Mouse (Mus musculus) erythroblast, adult 5-6 weeks (primary cell): ENCODE measurements around the gene Rraga. TPM values are rescaled to one million over a fixed set of nuclear protein-coding genes. Genes with fewer than 3 reads are reported as not detected.

Source experiments
- ATAC-seq: replicated peaks from 2 replicates; pipeline ENCODE4 v1.8.0; 2016; ENCODE audit warnings: moderate number of reproducible peaks, mild to moderate bottlenecking, moderate TSS enrichment, inconsistent platforms; ENCODE audit not compliant: poor library complexity, low FRiP score, severe bottlenecking
- total RNA-seq, 2 experiments: library from RNA; stranded (forward) in 1 of 2; stranded (reverse) in 1 of 2; fragments of 150-400 nt in 1 of 2; fragments of 200-764, 138-1000 nt in 1 of 2; gene quantifications; 2 replicates each; pipeline versions ENCODE4 v1.2.3 to v1.2.4; 2015 to 2017; ENCODE audit warnings: low replicate concordance in 2 of 2

Rraga gene
- total RNA-seq (2015; ENCODE audit: low replicate concordance) (15.3 and 15.9 TPM in 2 replicates), total RNA-seq (2017; ENCODE audit: low replicate concordance) (10.1 and 12.1 TPM in 2 replicates)

- ATAC-seq, result peak; percentile 98
Observed at GRCm38 (mm10) chr4:86575283-86575983, at the start of gene Rraga. TSS of gene Rraga (plus strand) at chr4:86575668.

GRCm38 (mm10) chr4:86527162-86528136 is 48.0 kb upstream of the Rraga start:
- ATAC-seq, result no peak

GRCm38 (mm10) chr4:86529161-86529560 is 46.3 kb upstream of the Rraga start:
- no peak for ATAC-seq

GRCm38 (mm10) chr4:86533406-86534090 is 41.9 kb upstream of the Rraga start:
- ATAC-seq, result no peak

GRCm38 (mm10) chr4:86534091-86534481 is 41.4 kb upstream of the Rraga start:
- ATAC-seq, result no peak

GRCm38 (mm10) chr4:86537972-86538371 is 37.5 kb upstream of the Rraga start:
- ATAC-seq, result no peak

DNA sequence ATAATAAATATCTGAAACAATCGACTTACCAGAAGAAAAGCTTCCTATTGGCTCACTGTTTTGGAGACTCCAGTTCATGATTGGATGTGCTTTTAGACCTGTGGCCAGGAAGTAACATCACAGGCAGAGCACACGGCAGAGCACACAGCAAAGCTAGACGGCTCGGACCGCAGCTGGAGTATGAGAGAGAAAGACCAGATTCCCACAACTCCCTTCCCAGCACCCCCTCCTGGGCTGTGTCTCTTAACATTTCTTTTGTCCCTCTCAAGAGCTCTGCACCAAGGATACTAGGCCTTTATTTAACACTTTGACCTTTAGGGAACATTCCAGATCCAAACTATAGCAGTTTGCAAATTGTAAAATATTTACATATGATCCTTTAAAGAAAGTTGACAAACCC is 36.5 kb upstream of the Rraga start:
- no peak for ATAC-seq

GRCm38 (mm10) chr4:86541573-86541972 is 33.9 kb upstream of the Rraga start:
- no peak for ATAC-seq

- no peak for ATAC-seq
Observed at GRCm38 (mm10) chr4:86543999-86544398, 31.5 kb upstream of the Rraga start.

GRCm38 (mm10) chr4:86545615-86546014 is 29.9 kb upstream of the Rraga start:
- no peak for ATAC-seq

DNA sequence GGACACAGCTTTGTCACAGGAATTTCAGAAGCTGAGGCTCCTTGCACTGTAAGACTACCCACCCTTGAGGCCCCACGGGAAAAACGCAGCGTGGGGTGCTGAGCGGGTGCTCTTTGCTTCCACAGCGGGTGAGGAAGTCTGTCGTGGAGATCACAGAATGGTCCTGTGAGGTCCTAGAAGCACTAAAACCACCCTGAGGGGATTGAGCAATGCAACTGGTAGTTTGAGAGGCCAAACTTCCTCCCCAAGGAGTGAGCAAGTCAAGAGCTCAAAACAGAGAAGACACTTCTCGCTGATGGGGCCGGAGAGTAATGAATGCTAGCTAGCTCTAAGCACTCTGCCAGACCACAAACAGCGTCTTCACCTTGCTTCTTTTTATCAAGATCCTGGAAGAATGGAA is 27.1 kb upstream of the Rraga start:
- ATAC-seq, result no peak

- peak; percentile 70; the same call in 1 of the 2 replicates for ATAC-seq
Observed at GRCm38 (mm10) chr4:86555035-86555707, 20.3 kb upstream of the Rraga start.

DNA sequence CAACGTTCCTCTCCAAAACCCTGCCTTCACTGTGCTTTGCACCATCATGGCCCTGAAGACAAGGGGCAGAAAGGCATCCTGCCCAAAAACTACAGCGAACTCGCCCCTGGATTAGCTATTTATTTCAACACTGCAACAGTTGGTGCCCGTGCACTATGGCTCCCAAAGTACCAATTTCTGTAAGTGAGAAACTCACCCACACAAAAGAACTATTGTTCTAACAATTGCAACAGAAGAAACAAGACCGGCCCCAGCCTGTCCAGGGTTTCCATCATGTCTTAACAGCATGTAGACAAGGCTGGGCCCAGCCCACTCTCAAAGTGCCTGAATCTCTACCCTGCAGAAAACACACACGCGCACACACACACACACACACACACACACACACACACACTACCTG is 18.1 kb upstream of the Rraga start:
- no peak for ATAC-seq

DNA sequence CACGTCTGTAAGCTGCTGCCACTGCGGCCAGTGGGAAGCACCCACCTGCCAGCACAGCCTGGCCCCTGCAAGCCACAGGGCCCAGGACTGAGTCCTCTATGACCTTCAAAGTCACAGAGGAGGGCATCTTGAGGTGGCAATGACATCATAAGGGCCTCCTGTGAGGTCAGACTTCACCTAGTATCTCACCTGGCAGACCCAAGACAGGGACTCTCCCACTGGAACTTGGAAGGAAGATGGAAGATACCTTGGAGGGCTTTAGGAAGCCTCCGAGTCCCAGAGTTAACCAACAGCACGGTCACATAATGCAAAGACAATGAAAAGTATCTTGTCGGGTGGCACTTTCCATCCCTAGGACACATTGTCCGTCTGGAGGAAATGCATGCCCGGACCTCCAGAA is 17.2 kb upstream of the Rraga start, which contains the start of gene Saxo1:
Saxo1 (minus strand) TSS at position 101 of the 400 bp plus-strand sequence.
- ATAC-seq, result no peak

DNA sequence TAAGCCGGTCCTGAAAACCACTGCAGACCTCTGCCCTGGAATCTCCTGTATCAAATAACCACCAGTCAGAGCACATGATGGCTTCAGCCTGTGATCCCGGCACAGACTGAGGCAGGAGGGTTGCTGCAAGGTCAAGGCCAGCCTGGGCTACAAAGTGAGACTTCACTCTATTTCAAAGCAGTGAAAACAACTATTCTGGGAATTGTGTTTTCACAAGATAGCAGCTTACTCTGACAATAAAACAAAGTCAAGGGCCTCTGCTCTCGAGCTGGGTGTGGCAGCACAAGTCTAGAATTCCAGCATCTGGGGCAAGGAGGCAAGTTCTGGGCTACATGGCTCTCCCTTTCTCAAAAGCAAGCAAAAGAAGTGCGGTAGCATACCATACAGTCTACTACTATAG is 16.5 kb upstream of the Rraga start:
- no peak for ATAC-seq

DNA sequence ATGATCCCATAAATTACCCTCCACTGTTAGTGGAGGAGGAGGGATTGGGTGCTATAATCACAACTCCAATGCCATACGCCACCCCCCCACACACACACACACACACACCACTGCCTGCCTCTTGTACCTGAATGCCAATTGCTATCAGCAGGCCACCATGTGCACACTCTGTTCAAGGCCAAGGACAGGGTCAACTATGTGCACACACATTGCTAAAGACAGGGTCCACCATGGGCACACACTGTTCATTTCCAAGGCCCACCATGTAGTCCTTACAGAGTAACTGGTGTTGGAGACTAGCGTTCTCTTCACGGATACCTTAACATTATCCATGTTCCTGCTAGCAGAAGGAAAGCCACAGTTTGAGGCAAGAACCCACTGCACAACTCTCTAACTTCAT is 14.4 kb upstream of the Rraga start:
- ATAC-seq, result no peak

DNA sequence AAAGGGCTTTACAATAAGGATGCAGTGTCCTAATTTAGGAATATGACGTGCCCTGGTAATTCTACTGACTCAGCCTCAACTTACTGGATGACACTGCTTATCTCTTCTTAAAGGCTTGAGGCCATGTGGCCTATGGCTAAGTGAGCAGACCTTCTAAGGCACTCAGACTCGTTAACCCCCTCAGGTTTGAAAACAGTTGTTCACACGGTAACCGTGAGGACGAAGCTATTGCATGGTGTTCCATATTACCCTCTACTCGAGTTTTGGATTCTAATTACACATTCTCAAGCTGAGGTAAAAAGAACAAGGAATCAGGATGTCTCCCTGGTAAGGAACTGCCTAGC is 557 bp upstream of the Rraga start:
- ATAC-seq, result peak; percentile 26

DNA sequence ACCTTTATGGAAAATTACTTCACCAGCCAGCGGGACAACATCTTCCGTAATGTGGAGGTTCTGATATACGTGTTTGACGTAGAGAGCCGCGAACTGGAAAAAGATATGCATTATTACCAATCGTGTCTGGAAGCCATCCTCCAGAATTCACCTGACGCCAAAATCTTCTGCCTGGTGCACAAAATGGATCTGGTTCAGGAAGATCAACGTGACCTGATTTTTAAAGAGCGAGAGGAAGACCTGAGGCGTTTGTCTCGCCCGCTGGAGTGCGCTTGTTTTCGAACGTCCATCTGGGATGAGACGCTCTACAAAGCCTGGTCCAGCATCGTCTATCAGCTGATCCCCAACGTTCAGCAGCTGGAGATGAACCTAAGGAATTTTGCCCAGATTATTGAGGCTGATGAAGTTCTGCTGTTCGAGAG is 663 bp downstream of the Rraga start:
- no peak for ATAC-seq

DNA sequence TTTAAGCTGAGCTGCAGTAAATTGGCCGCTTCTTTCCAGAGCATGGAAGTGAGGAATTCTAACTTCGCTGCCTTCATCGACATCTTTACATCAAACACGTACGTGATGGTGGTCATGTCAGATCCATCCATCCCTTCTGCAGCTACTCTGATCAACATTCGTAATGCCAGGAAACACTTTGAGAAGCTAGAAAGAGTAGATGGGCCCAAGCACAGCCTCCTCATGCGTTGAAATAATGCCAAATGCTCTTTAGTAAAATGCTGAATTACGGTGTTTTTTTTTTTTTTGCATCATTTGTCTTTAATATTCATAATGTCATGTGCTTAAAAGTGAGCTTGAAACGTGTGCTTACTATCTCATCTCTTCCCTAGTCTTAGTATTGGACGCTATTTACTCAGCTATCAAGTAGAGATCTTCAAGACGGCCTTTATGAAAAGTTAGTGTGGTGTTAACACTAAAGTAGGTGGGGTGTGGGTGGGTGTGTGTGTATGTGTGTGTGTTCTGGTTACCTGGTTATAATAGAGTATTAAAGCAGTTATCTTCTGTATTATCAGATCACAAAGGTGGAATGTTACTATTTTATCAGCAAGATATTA is 1.3 kb downstream of the Rraga start:
- ATAC-seq, result no peak
